Mouse (Mus musculus) lung, postnatal 14 days (tissue): ENCODE measurements at regions not wholly inside any gene's neighbourhood (a gene's known extent, or its start where the extent isn't known, plus 50 kb on each side); places are given as distances from the start of the nearest gene placed in this dataset.
"Not testable (repeated sequence)": the region's sequence is repeated elsewhere in the genome, so short reads cannot be mapped to it uniquely, and the experiment has no call there.

ENCODE experiments used
- DNase-seq: peaks from one replicate; pipeline ENCODE4 v3.0.0; 2021

DNA sequence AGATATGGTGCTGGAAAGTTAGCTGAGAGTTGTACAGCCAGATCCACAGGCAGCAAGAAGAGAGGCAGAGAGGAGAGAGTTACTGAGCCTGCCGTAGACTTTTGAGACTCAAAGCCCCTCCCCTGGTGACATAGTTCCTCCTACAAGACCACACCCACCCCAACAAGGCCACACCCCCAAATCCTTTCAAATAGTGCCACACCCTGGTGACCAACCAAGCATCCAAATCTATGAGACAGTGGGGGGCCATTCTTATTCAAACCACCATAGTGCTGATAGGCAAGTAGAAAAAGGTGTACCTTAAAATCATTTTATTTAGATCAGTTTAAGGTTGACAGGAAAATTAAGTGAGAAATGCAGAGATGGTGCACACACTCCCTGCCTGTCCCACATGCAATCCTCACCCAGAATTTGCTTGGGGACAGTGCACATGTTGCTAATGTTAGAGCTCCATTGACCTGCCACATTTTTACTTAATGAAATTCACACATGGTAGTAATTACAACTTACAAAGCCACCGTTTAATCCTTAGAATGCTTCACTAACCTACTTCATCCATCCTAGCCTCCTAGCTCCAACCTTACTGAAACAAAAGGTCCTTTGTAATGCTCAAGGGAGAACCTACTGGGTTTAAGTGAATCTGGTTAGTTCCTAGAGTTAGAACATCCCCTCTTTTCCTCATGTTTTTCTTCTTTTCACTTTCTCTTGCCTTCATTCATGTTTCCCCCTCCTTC is 86.5 kb downstream of the Phlda1 start:
- no peak for DNase-seq

DNA sequence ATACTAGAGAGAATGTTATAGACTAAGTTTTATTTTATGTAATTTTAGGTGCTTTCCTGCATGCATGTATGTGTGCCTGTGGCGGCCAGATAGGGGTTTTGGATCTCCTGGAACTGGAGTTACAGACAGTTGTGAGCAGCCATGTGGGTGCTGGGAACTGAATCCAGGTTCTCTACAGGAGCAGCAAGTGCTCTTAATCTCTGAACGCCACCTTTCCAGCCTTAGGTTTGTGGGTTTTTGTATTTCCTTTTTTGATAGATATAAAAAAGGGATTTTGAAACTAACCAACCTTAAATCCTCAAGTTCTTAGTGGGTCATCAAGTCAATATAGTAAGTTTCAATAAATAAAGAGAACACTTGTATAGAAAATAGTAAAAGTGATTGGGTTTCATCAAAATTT is 87.2 kb downstream of the Phlda1 start:
- no peak for DNase-seq

- no peak for DNase-seq
Measured at GRCm38 (mm10) chr10:111594171-111594570, 88.1 kb downstream of the Phlda1 start.

DNA sequence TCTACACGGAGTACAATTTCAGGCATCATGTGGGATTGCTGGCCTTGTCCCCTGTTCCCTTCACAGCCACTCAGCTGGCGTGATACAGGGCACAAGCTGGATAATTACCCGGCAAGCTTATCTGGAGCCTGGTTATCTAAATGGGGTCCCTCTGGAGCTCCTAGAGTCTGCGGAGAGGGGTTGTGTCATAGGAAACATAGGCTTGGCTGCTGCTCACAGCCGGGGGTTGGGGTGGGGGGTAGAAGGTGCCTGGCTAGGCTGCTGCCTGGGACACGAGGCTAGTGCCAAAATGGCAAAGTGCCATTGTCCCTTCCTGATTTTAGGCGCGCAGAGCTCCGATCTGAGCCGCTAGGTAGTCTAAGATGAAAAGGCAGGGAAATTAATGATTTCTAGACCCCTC is 88.6 kb downstream of the Phlda1 start:
- DNase-seq, result peak; percentile 44

DNA sequence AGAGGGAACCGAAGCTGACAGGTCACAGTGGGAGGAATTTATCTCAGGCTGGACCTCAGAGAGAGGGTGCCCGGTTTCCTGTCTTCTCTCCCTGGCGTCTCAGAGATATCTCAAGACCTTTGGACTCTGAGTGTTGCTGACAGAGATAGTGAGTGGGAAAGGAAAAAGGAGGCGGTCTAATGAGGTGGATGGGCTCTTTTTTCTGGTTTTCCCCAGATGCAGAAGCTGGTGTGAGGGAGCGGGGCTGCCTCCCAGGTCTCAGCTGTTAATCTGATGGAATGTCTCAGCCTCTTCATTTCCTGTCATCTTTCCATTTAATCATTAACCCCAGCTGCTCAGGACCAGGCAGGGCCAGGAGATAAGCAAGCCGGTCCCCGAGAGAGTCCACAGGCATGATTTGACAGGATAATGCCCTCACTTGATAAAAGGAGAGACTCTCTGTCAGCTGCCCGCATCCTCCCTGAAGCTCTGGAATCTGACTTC is 89.5 kb downstream of the Phlda1 start:
- DNase-seq, result no peak

GRCm38 (mm10) chr10:111598650-111599049 is 92.6 kb downstream of the Phlda1 start:
- DNase-seq, result no peak

GRCm38 (mm10) chr10:111599297-111600250 is 93.5 kb downstream of the Phlda1 start:
- DNase-seq, result no peak

GRCm38 (mm10) chr10:111600251-111600620 is 94.2 kb downstream of the Phlda1 start:
- no peak for DNase-seq

GRCm38 (mm10) chr10:111600677-111601099 is 94.6 kb downstream of the Phlda1 start:
- DNase-seq, result peak; percentile 87

GRCm38 (mm10) chr10:111603166-111603565 is 97.1 kb downstream of the Phlda1 start:
- no peak for DNase-seq

DNA sequence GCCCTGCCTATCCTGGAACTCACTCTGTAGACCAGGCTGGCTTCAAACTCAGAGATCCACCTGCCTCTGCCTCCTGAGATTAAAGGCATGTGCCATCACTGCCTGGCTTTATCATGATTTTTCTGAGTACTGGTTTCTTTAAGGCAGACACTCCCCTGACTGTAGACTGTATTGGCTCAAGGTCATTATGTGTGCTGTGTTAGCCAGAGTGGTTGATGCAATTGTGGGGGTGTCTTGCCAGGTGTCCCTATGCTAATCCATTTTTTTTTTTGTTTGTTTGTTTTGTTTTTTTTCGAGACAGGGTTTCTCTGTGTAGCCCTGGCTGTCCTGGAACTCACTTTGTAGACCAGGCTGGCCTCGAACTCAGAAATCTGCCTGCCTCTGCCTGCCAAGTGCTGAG is 101.3 kb downstream of the Phlda1 start:
- DNase-seq, result not testable (repeated sequence)

DNA sequence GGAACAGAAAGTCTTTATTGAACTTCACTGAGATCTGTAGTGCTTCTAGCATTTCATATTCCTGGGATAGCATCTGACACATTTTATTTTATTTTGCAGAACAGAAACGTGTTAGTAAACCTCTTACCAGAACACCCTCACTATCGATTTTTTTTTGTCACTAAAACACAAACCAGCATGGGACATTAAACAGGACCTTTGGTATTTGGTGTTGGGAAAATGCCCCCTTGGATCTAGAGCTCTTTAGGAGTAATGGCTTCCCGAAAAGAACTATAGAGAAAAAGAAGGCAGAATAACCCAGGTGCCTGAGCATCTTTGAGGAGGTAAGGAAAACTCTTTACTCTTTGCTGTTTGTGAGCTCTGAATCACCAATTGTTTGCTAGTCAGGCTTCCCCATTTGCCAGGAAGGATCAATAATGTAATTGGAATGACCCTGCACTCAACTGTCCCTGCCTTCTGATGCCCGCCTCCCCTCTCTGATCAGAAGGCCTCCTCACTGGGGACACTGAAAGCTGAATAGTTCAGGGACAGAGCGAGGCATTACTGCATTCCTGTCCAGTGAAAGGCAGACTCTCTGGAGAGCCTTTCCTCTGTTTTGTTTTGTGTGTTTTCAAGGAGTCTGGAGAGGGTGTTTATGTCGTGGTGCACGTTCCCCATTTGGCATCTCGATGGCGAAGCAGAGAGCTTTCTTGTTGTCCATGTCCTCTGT is 102.5 kb downstream of the Phlda1 start:
- no peak for DNase-seq

- DNase-seq, result no peak
Measured at GRCm38 (mm10) chr10:111609889-111610288, 103.8 kb downstream of the Phlda1 start.

- DNase-seq, result no peak
Measured at GRCm38 (mm10) chr10:111619627-111620270, 113.7 kb downstream of the Phlda1 start.

DNA sequence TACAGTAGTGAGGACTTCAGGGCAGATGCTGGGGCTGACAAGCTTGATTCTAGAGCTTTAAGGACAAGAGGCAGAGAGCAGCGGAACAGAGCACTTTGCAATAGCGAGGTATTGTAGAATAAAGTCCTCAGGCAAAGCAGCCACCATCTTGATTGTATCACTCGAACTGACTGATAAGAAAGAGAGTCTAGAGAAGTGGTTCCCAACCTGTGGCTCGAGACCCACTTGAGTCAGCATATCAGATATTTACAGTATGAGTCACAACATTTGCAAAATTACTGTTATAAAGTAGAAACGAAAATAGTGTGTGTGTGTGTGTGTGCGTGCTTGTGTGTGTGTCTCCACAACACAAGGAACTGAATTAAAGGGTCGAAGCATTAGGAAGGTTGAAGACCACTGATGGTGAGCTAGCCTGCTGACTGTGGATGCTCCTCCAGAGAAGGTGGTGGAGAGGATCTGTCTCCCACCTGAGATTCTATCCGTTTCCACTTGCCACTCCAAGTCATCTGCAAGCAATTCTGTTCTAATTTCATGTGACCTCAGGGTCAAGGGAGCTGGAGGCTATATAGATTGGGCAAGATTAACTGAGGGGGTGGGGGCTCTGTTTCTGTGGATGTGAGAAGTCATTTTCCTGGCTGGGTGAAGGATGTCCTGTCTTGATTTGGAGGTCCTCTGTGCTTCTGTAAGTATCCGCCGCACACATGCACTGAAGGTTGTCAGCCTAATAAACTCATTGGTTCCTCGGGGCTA is 115.0 kb downstream of the Phlda1 start:
- DNase-seq, result no peak

DNA sequence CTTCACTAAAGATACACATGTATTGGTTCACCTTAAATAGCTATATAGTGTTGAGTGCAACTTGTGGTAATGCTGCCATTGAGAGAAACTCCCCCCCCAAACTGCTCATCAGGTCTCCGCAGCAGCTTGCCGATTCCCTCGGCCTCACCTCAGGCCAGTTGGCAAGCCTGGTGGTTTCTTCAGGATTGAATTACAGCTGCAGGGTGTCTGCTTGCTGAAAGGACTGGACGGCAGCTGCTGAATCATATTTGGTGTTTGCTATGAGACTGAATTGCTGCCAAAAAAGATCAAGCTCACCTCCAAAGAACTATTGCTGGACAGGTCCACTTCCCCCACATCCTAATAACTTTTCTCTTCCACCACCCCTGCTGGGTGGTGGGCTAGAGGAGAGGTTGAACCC is 116.7 kb downstream of the Phlda1 start:
- DNase-seq, result no peak

DNA sequence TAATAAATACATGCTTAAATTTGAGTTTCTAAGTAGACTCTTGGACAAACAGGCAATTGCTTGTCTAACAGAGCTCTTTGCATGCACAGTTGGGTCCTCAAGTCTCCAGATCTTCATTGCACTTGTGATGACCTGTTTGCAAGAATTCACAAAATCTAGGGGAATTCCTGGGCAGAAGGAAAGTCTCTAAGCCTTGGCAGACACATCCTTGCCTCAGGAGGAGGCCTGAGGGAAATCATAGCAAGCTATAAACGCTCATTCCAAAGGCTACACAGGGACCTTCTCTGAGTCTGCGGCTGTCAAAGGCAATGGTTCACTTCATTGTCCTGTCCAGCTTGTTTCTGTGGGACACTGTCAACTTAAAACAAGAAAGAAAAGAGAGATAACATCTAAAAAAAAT is 117.9 kb downstream of the Phlda1 start:
- no peak for DNase-seq

GRCm38 (mm10) chr10:111624624-111625023 is 118.5 kb downstream of the Phlda1 start:
- DNase-seq, result no peak

DNA sequence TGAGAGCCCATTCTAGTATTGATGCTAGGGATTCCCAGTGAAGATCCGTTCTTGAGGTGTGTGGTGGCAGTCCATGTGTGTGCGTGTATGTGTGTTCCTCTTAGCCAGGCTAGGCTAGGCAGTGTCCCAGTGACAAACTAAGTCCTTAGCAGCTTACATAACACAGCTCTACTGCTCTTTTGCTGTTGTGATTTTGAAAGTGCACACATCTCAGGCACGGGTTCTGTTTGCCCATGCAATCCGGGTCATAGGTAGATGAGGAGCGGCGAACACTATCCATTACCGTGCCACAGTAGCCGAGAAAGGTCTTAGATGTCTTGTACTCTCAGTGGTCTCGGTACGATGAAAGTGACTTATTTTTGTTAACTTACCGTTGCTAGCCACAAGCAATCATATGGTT is 119.5 kb downstream of the Phlda1 start:
- DNase-seq, result no peak

GRCm38 (mm10) chr10:111626009-111626408 is 119.9 kb downstream of the Phlda1 start:
- DNase-seq, result no peak

DNA sequence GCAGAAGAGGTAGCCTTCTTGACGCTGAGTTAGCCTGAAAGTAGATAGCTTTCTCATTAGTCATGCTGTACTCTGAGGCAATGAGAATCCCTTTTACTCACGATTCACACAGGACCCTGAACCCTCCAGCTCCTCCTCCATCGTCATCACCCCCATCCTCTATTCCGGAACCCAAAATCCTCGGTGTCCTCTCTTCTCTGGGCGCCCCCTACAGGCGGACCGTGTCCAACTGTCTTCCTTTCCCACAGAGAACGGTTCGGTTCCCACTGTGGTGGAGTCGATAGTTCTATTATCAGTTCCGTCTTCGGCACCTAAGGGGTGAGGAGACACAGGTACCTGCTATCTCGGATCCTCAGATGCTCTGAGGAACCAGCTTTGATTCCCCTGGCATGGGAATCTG is 130.2 kb downstream of the Phlda1 start:
- DNase-seq, result no peak
